Mouse (Mus musculus) CH12.LX (cell line): ENCODE results near the gene Tmem207. TPM values are rescaled to one million over a fixed set of nuclear protein-coding genes. Genes with fewer than 3 reads are reported as not detected.

Source experiments
- DNase-seq: peaks from one replicate; pipeline ENCODE4 v3.0.0-alpha.2; 2013; ENCODE audit errors: extremely low read depth
- H3K27ac ChIP-seq: 2 replicates; pipeline ENCODE4 v1.5.1; 2012; ENCODE audit warnings: low read depth, mild to moderate bottlenecking, control low read depth, moderate library complexity; ENCODE audit not compliant: insufficient read depth
- H3K27me3 ChIP-seq: replicated peaks from 2 replicates; pipeline ENCODE3; 2012; ENCODE audit warnings: inconsistent platforms
- H3K36me3 ChIP-seq, 2 experiments: replicated peaks in 1 of 2; 2 replicates each; pipeline versions ENCODE3 to v1.6.1; 2012; ENCODE audit warnings: inconsistent platforms in 1 of 2, low read length in 1 of 2, mild to moderate bottlenecking in 1 of 2, mixed read lengths in 1 of 2, moderate library complexity in 1 of 2; ENCODE audit not compliant: control insufficient read depth in 1 of 2, insufficient read depth in 1 of 2
- H3K4me1 ChIP-seq, 2 experiments: 2 replicates each; pipeline ENCODE4 v1.6.1; 2012; ENCODE audit warnings: inconsistent platforms in 1 of 2, moderate library complexity in 1 of 2; ENCODE audit not compliant: insufficient read depth in 2 of 2, control insufficient read depth in 1 of 2
- H3K4me2 ChIP-seq: 2 replicates; pipeline ENCODE4 v1.6.1; 2012; ENCODE audit warnings: low read depth, mild to moderate bottlenecking, control low read depth; ENCODE audit not compliant: poor library complexity, insufficient read depth, severe bottlenecking
- H3K4me3 ChIP-seq, 3 experiments: fragments of 150-350 bp in 1 of 3; sonication (generic) in 1 of 3; replicated peaks in 1 of 3; 2 replicates each; pipeline versions ENCODE3 to v1.5.1; 2011 to 2012; ENCODE audit warnings: low read depth in 2 of 3, low read length in 2 of 3, mild to moderate bottlenecking in 2 of 3, moderate library complexity in 2 of 3, control low read depth in 1 of 3, improper control_type of control experiment in 1 of 3, inconsistent platforms in 1 of 3, mixed read lengths in 1 of 3; ENCODE audit not compliant: poor library complexity in 1 of 3
- H3K79me2 ChIP-seq: replicated peaks from 2 replicates; pipeline ENCODE4 v1.6.1; 2012; ENCODE audit warnings: mild to moderate bottlenecking, moderate library complexity; ENCODE audit not compliant: control insufficient read depth, poor library complexity, insufficient read depth, severe bottlenecking; ENCODE audit errors: extremely low read depth
- H3K9ac ChIP-seq: 2 replicates; pipeline ENCODE4 v1.6.1; 2012; ENCODE audit warnings: low read depth, mild to moderate bottlenecking, control low read depth, moderate library complexity; ENCODE audit not compliant: insufficient read depth
- H3K9me3 ChIP-seq: replicated peaks from 2 replicates; pipeline ENCODE3; 2012; ENCODE audit warnings: low read length, inconsistent platforms, mixed read lengths
- CHD1 ChIP-seq: IDR thresholded peaks from 2 replicates; pipeline ENCODE4 v1.6.1; 2012; ENCODE audit warnings: low read depth, low read length, improper control_type of control experiment, inconsistent platforms
- CHD2 ChIP-seq: IDR thresholded peaks from 2 replicates; pipeline ENCODE4 v1.6.1; 2011; ENCODE audit warnings: low read length, improper control_type of control experiment
- ETS1 ChIP-seq: conservative IDR thresholded peaks from 2 replicates; pipeline ENCODE4 v1.6.1; 2012; ENCODE audit warnings: low read depth, mild to moderate bottlenecking, inconsistent platforms, low read length, improper control_type of control experiment, moderate library complexity
- GABPA ChIP-seq: IDR thresholded peaks from 2 replicates; pipeline ENCODE4 v1.6.1; 2012; ENCODE audit warnings: low read depth, low read length, improper control_type of control experiment, inconsistent platforms; ENCODE audit not compliant: insufficient replicate concordance
- HCFC1 ChIP-seq: IDR thresholded peaks from 2 replicates; pipeline ENCODE4 v1.6.1; 2012; ENCODE audit warnings: low read depth, mild to moderate bottlenecking, inconsistent platforms, low read length, improper control_type of control experiment
- IRF4 ChIP-seq: IDR thresholded peaks from 2 replicates; pipeline ENCODE4 v1.6.1; 2014; ENCODE audit warnings: low read depth, mild to moderate bottlenecking, inconsistent platforms, low read length, improper control_type of control experiment
- JUN ChIP-seq: IDR thresholded peaks from 2 replicates; pipeline ENCODE4 v1.6.1; 2011; ENCODE audit warnings: low read depth, mild to moderate bottlenecking, low read length, improper control_type of control experiment, moderate library complexity; ENCODE audit not compliant: insufficient read depth
- JUND ChIP-seq: conservative IDR thresholded peaks from 2 replicates; pipeline ENCODE4 v1.6.1; 2011; ENCODE audit warnings: low read depth, low read length, improper control_type of control experiment
- KAT2A ChIP-seq: IDR thresholded peaks from 2 replicates; pipeline ENCODE4 v1.6.1; 2012; ENCODE audit warnings: low read length, improper control_type of control experiment, inconsistent platforms; ENCODE audit not compliant: insufficient replicate concordance
- MAFK ChIP-seq: IDR thresholded peaks from 2 replicates; pipeline ENCODE4 v1.6.1; 2011; ENCODE audit warnings: low read length, improper control_type of control experiment; ENCODE audit not compliant: insufficient replicate concordance
- MAZ ChIP-seq: IDR thresholded peaks from 2 replicates; pipeline ENCODE4 v1.6.1; 2012; ENCODE audit warnings: low read depth, mild to moderate bottlenecking, inconsistent platforms, low read length, improper control_type of control experiment, moderate library complexity
- MEF2A ChIP-seq: IDR thresholded peaks from 2 replicates; pipeline ENCODE4 v1.6.1; 2014; ENCODE audit warnings: low read depth, mild to moderate bottlenecking, inconsistent platforms, low read length, improper control_type of control experiment, borderline replicate concordance
- MXI1 ChIP-seq: IDR thresholded peaks from 2 replicates; pipeline ENCODE4 v1.6.1; 2011; ENCODE audit warnings: mild to moderate bottlenecking, low read depth, low read length, improper control_type of control experiment
- NELFE ChIP-seq: IDR thresholded peaks from 2 replicates; pipeline ENCODE4 v1.6.1; 2011; ENCODE audit warnings: low read depth, low read length, improper control_type of control experiment
- PAX5 ChIP-seq: IDR thresholded peaks from 2 replicates; pipeline ENCODE4 v1.6.1; 2012; ENCODE audit warnings: low read length, inconsistent platforms, mixed read lengths
- SIN3A ChIP-seq: IDR thresholded peaks from 2 replicates; pipeline ENCODE4 v1.6.1; 2012; ENCODE audit warnings: low read length, improper control_type of control experiment, inconsistent platforms
- SMC3 ChIP-seq: IDR thresholded peaks from 2 replicates; pipeline ENCODE4 v1.6.1; 2011; ENCODE audit warnings: low read depth, low read length, improper control_type of control experiment
- UBTF ChIP-seq: IDR thresholded peaks from 2 replicates; pipeline ENCODE4 v1.6.1; 2012; ENCODE audit warnings: low read depth, mild to moderate bottlenecking, inconsistent platforms, low read length, improper control_type of control experiment, moderate library complexity
- ZNF384 ChIP-seq: IDR thresholded peaks from 2 replicates; pipeline ENCODE4 v1.6.1; 2012; ENCODE audit warnings: low read depth, low read length, improper control_type of control experiment, inconsistent platforms
- dilution Hi-C: fragments of 300-500 bp; cut with MboI; formaldehyde crosslinking; loops from 2 replicates; pipeline ENCODE4 v1.14.3; 2020; ENCODE audit warnings: low sequenced_read_pairs; ENCODE audit not compliant: extremely low pct_unique_long_range_greater_than_20kb, extremely low pct_ligation_motif_present
- in situ Hi-C: fragments of 300-500 bp; cut with MboI; formaldehyde crosslinking; loops from 3 replicates; pipeline ENCODE4 v1.14.3; 2019; ENCODE audit warnings: low sequenced_read_pairs, low pct_ligation_motif_present, low pct_unique_long_range_greater_than_20kb, mixed read lengths
- polyA plus RNA-seq: library from polyadenylated mRNA; unstranded; fragments of >175 nt; gene quantifications from 2 replicates; pipeline ENCODE4 v1.2.1, GENCODE M21; 2012; ENCODE audit warnings: low read depth; ENCODE audit not compliant: insufficient read length
- total RNA-seq, 2 experiments: library from RNA; depleted of rRNA; stranded (reverse); fragments of 300-350 nt in 1 of 2; fragments of >200 nt in 1 of 2; gene quantifications; 2 replicates each; pipeline ENCODE4 v1.2.3; 2012 to 2014

The Tmem207 gene
- total and polyA plus RNA-seq, 3 experiments, result not detected

DNA sequence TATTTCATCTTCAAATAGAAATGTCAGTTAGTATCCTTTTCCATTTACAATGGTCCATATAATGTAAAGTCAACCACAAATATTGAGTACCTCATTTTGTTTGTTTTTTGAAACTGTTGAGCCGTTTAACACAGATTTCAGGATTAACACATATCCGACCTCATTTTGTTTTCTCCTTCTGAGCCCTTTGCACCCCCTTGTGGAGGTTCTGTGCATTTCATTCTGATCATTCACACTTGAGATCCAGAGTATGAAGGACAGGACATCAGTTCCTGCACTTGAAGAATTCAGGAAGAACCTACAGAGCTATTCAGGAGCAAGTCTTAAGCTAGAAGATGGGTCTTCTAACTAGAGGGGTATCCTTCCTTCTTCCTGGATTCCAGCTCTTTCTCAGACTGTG, 7.0 kb downstream of the Tmem207 start (continued):
- TF ChIP-seq UBTF (no peak), CHD2 (no peak), HCFC1 (no peak), KAT2A (no peak), ZNF384 (no peak), ETS1 (no peak), SIN3A (no peak), MAZ (no peak), SMC3 (peak; percentile 95), CHD1 (no peak), JUND (no peak), PAX5 (no peak), MEF2A (no peak), JUN (no peak), GABPA (no peak), IRF4 (0 out of 2 replicates have a peak, but pooled peaks have one; percentile 13), NELFE (no peak; the same call in 1 of the 2 replicates)
- TF ChIP-seq, all 38 proteins: peak for 7

- Histone ChIP-seq H3K9ac (no peak overlapping the region), H3K9me3 (no peaks in the 10 kb centered on the region), H3K27ac (no peak overlapping the region), H3K4me2 (no peak overlapping the region), H3K4me1 (no peaks in the 10 kb centered on the region), H3K27me3 (no peaks in the 10 kb centered on the region), H3K4me3 (no peak overlapping the region), H3K36me3 (no peaks in the 10 kb centered on the region), H3K79me2 (no peaks in the 10 kb centered on the region)
- TF ChIP-seq ZNF384, result no peak
- TF ChIP-seq SIN3A, result no peak
- no peak for TF ChIP-seq JUN
- no peak for TF ChIP-seq IRF4
- dilution Hi-C loops (no loop called here), in situ Hi-C loops (loop anchor here (10.0 to 25.0 kb wide), 2 partner anchors 270 to 543 kb away; no protein-coding TSS in a partner anchor)
- no peak for DNase-seq
Observed at GRCm38 (mm10) chr16:26504961-26505360, 21.6 kb downstream of the Tmem207 start.

GRCm38 (mm10) chr16:26500738-26501137, 25.8 kb downstream of the Tmem207 start:
- in situ Hi-C loops, result loop anchor here (10.0 to 25.0 kb wide), 2 partner anchors 266 to 538 kb away; no protein-coding TSS in a partner anchor

More at GRCm38 (mm10) chr16:26500738-26501137, 25.8 kb downstream of the Tmem207 start:
- H3K27ac ChIP-seq, result no peak overlapping the region
- H3K79me2 ChIP-seq, result no peaks in the 10 kb centered on the region
- no peaks in the 10 kb centered on the region for H3K4me1 ChIP-seq
- TF ChIP-seq MAFK (0 out of 2 replicates have a peak, but pooled peaks have one; percentile 5), MXI1 (no peak)
- H3K9ac ChIP-seq, result no peak overlapping the region
- H3K27me3 ChIP-seq, result no peaks in the 10 kb centered on the region
- no peaks in the 10 kb centered on the region for H3K9me3 ChIP-seq
- no peak for DNase-seq
- H3K4me2 ChIP-seq, result no peak overlapping the region
- dilution Hi-C loops, result no loop called here
- no peaks in the 10 kb centered on the region for H3K36me3 ChIP-seq
- H3K4me3 ChIP-seq, result no peak overlapping the region
